Mouse (Mus musculus): ENCODE results near the gene Trappc13.
A peak's percentile ranks its signal among the peaks of the same experiment; 100 is the strongest.
"Not testable (repeated sequence)": the region's sequence is repeated elsewhere in the genome, so short reads cannot be mapped to it uniquely, and the experiment has no call there.

The Trappc13 gene

GRCm38 (mm10) chr13:104177796-104178649 is at the start of gene Trappc13:
Trappc13 (minus strand) TSS chr13:104178469.
- peak in 1 of 2 experiments; percentile 80 for DNase-seq (ENCODE audit: low spot score in 2 of 2)

GRCm38 (mm10) chr13:104227478-104227877 is 49.2 kb upstream of the Trappc13 start:
- no peak for DNase-seq (ENCODE audit: low spot score in 2 of 2)

GRCm38 (mm10) chr13:104204313-104204712 is 26.0 kb upstream of the Trappc13 start:
- no peak for DNase-seq (ENCODE audit: low spot score in 2 of 2)

- DNase-seq (ENCODE audit: low spot score in 2 of 2), result not testable (repeated sequence)
Measured at GRCm38 (mm10) chr13:104195891-104196290, 17.6 kb upstream of the Trappc13 start.

GRCm38 (mm10) chr13:104187357-104187756 is 9.1 kb upstream of the Trappc13 start:
- no peak for DNase-seq (ENCODE audit: low spot score in 2 of 2)

GRCm38 (mm10) chr13:104179176-104179888 is 1.1 kb upstream of the Trappc13 start:
- DNase-seq (ENCODE audit: low spot score in 2 of 2), result no peak

- DNase-seq (ENCODE audit: low spot score in 2 of 2), result peak; percentile 89 to 97
Measured at GRCm38 (mm10) chr13:104178650-104179121, 417 bp upstream of the Trappc13 start, which contains the start of gene Trim23. Trim23 (plus strand) TSS chr13:104178797.

GRCm38 (mm10) chr13:104176874-104177273 is 1.4 kb downstream of the Trappc13 start:
- DNase-seq (ENCODE audit: low spot score in 2 of 2), result no peak

- DNase-seq (ENCODE audit: low spot score in 2 of 2), result no peak
Measured at GRCm38 (mm10) chr13:104172498-104172897, 5.8 kb downstream of the Trappc13 start.

- no peak for DNase-seq (ENCODE audit: low spot score in 2 of 2)
Measured at GRCm38 (mm10) chr13:104171711-104172110, 6.6 kb downstream of the Trappc13 start.

GRCm38 (mm10) chr13:104155686-104156085 is 22.6 kb downstream of the Trappc13 start:
- no peak for DNase-seq (ENCODE audit: low spot score in 2 of 2)

GRCm38 (mm10) chr13:104155106-104155505 is 23.2 kb downstream of the Trappc13 start:
- DNase-seq (ENCODE audit: low spot score in 2 of 2), result no peak

GRCm38 (mm10) chr13:104154180-104154579 is 24.1 kb downstream of the Trappc13 start:
- no peak for DNase-seq (ENCODE audit: low spot score in 2 of 2)

GRCm38 (mm10) chr13:104145646-104146045 is 32.6 kb downstream of the Trappc13 start:
- no peak for DNase-seq (ENCODE audit: low spot score in 2 of 2)

GRCm38 (mm10) chr13:104144871-104145270 is 33.4 kb downstream of the Trappc13 start:
- no peak for DNase-seq (ENCODE audit: low spot score in 2 of 2)

- DNase-seq (ENCODE audit: low spot score in 2 of 2), result peak; percentile 62 to 73
Measured at GRCm38 (mm10) chr13:104139369-104140209, 38.7 kb downstream of the Trappc13 start.

GRCm38 (mm10) chr13:104134510-104135085 is 43.7 kb downstream of the Trappc13 start:
- DNase-seq (ENCODE audit: low spot score in 2 of 2), result no peak

GRCm38 (mm10) chr13:104132561-104132960 is 45.7 kb downstream of the Trappc13 start:
- no peak for DNase-seq (ENCODE audit: low spot score in 2 of 2)

- no peak for DNase-seq (ENCODE audit: low spot score in 2 of 2)
Measured at GRCm38 (mm10) chr13:104123662-104124381, 54.4 kb downstream of the Trappc13 start.

- no peak for DNase-seq (ENCODE audit: low spot score in 2 of 2)
Measured at GRCm38 (mm10) chr13:104122078-104122840, 56.0 kb downstream of the Trappc13 start.
